Mouse (Mus musculus) liver, adult (tissue): ENCODE results near the gene Cyp19a1.

Experiments
- GATA4 ChIP-seq: IDR thresholded peaks from 2 replicates; pipeline ENCODE4 v1.6.1; 2014; ENCODE audit warnings: mild to moderate bottlenecking, low read length; ENCODE audit not compliant: insufficient replicate concordance

Gene Cyp19a1

DNA sequence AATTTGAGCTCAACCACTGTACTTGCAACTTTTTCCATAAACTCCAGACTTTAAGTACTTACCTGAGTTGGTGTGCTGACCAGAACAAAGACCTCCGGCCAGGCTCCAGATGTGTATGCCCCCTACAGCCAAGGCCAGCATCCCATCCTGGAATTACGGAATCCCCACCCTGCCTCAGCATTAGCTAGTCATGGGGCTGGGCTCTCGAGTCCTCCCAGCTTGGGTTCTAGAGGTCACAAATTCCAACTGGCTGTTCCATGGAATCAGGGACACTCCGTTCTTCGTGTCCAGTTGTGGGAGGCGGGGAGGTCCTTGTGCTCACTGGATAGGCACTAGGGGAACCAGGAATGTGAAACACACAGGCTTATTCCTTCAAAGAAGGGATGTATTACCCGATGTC, at the start of gene Cyp19a1:
Gene Cyp19a1 (minus strand): TSS at position 101 of the 400 bp plus-strand sequence.
- no peak for TF ChIP-seq GATA4

DNA sequence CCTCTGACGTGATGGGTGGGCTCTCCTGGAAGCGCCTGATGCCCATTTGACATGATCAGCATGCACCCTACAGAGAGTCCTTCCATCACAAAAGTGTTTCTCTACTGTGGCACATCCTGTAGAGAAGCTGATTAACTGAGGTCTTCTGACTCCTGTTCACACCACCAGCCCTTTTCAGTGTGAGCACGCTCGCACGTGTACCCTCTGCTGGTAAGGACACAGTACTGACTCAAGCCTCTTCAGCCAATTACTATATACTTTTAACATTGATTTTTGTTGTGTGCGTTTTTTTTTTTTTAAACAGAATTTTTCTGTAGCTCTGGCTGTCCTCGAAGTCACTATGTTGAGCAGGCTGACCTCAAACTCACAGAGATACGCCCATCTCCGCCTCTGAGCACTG, 48.5 kb upstream of the Cyp19a1 start:
- no peak for TF ChIP-seq GATA4

DNA sequence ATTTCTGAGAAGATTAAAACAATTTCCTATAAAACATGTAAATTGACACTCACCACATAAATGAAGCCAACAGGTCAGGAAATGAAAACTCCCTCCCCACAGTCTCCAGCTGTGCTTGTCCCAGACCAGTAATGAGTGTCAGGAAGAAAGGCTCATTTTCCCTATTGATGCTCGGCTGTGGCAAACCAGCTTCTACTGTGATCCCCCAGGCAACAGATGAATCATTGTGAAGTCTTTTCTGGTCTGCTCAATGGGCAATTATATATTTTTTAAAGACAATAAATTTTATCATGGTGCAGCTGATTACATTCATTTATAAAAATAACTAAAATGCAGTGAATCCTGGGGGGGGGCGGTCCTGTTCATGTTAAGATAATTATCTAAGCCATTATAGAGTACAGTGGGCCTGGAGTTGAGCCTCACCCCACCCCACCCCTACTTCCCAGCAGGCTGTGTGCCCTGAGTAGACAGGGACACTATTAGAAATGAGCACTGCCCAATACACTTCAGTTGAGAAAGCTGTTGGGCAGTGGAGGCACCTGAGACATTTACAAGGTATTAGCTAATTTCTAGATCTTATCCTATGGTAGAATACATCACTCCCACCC, 40.9 kb upstream of the Cyp19a1 start:
- no peak for TF ChIP-seq GATA4

DNA sequence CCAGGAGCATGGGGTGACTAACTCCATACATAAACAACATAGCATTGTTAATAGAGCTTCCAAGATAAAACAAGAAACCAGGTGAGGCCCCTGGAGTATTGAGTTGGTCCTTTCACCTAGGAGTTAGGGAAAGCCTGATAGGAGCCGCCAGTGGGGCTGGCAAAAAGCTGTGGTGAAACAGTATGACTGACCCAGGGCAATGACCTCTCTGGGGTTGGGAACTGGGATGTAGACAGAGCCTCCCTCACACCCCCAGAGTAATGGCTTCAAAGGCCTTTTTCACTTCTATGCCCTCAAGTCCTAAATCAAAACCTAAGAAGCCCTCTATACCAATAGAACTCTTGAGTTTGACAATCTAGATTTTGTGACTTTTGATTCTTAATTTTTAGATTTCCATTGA, 40.3 kb upstream of the Cyp19a1 start:
- TF ChIP-seq GATA4: no peak

DNA sequence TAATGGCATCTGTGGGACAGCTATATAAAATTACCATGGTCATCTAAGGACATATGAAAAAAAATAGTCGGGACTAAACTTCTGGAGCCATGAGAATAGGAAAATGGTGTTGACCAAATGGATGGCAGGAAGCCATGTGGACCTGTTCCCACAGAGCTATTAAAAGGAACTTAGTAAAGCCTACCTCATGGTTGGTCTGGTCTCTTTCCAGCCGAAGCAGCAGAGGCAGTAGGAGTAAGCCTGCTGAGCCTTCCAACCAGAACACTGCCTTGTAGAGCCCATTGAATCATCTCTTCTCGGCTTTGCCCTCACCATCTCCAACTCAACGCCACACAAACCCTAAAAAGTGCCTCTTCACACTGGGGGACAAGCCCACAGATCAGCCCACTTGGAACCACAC, 33.3 kb upstream of the Cyp19a1 start:
- TF ChIP-seq GATA4: no peak

DNA sequence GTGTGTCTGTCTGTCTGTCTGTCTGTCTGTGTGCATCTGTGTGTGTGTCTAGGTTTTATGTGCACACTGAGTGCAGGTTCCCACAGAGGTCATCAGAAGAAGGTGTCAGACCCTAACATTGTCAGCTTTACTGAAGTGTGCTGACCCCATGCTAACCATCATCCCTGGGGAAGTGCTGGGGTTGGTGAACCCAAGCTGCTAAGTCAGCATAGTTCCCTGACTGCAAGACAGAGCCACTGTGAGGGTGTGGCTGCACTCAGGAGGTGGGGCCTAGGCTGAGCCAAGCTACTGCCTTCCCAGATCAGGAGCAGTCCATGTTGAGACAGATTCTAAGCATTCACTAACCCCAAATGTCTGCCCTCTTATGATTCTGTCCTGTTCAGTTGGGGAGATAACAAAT, 31.9 kb upstream of the Cyp19a1 start:
- TF ChIP-seq GATA4: no peak

DNA sequence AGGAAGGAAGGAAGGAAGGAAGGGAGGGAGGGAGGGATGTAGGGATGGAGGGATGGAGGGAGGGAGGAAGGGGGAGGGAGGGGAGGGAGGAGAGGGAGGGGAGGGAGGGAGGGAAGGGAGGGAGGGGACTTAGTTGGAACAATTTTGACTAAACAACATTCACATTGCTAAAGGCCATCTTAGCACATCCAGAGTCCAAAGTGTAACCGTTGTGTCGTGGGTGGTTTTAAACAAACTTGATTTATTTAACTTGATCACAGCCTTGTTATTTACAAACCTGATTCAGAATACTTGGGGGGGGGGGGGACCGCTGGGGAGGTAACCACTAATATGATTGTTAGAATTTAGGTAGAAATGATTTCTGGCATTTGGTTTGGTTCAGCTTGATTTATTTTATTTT, 31.5 kb upstream of the Cyp19a1 start:
- no peak for TF ChIP-seq GATA4

DNA sequence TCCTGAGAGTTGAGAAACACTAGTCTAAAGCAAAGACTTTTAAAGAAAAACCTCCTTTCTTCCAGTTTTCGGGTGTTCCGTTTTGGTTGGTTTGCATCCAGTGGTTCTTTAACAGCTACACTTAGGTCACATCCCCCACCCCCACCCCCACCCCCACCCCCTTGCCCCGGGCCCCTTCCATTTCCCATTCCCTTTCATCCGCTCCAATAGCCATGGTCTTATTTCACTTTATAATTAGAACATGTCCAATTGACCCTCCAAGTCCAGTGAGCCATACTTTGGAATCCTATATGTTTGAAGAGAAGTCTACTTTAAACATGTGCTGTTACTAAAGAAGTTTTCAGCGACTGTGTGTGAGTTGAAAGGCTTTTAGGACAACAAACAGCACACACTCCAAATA, 19.9 kb upstream of the Cyp19a1 start:
- TF ChIP-seq GATA4: no peak

DNA sequence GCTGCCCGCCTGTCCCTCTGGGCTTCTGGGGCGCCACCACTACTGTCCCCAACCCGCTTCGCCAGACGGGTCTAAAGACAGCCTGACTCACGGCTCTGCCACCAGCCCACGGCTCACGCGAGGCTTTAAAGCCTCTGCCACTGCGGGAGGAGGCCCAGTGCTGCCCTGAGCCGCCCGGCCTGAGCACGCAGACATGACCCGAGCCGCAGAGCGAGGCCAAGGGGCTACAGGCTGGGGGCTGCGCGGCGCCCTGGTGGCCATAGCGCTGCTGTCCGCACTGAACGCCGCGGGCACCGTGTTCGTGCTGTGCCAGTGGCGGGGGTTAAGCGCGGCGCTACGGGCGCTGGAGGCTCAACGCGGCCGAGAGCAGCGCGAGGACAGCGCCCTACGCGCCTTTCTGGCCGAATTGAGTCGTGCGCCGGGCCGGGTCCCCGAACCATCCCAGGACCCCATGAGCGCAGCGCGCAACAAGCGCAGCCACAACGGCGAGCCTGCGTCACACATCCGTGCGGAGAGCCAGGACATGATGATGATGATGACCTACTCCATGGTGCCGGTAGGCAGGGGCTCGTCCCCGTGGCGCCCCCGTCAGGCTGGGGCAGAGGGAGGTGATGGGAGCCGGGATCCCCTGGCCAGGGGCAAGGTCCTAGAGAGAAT, 18.5 kb upstream of the Cyp19a1 start, which contains the start of gene Gldn:
Gene Gldn (plus strand): TSS at position 156 of the 657 bp plus-strand sequence.
- TF ChIP-seq GATA4: no peak

DNA sequence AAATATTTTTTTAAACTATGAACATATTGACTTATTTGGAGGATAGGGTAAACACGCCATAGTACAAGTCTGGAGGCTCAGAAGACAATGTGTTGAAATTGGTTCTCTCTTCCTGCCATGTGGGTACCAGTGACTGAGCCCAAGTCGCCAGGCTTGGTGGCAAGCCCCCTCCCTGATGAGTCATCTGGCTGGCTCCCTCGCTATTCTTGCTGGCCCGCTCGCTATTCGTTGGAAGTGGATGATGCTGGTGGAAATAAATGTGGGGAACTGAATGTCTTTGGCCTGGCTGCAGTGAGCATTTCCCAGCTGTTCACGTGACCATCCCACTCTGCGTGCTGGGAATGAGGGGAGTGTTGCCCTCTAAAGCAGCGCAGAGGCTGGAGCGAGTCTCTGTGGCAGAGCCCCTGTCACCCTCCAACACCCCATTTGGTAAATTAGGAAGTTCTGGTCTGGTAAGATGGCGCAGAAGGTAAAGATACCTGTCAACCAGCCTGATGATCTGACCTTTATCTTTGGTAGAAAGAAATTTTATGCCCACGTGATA, 11.2 kb upstream of the Cyp19a1 start:
- TF ChIP-seq GATA4: no peak

DNA sequence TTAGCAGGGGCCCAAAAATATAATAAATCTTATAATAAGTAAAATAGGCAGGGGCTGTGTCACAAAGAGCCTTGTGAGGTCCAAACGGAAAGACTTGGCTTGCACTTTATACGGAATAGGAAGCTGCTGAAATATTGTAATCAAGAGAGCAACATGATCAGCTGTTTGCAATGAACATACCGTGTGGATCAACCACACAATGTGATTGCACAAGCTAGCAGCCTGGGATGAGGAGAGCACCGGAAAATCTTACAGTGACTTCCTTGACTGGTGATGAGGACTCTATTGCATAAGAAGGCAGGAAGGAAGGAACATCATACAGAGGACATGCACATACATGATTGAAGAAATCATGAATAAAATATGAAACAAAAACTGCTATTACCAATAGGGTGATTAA, 7.4 kb upstream of the Cyp19a1 start:
- TF ChIP-seq GATA4: no peak

DNA sequence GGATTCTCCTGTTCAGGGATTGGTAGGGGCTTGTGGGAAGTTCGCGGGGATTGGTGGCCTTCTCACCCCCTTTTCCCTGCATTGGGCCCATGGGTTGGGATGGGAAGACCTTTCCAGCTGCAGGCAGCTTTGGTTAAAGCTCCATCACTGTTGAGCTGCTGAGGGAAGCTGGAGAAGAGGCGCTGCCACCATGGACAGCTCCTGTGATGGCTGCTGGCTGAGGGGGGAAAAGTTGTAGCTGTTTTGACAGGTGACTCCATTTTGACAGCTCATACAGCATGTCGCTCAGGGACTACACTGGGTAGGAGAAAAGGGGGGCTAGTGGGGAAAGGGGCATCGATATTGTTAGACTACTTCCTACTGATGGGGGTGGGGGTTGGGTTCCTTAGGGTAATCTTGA, 3.0 kb upstream of the Cyp19a1 start:
- no peak for TF ChIP-seq GATA4

DNA sequence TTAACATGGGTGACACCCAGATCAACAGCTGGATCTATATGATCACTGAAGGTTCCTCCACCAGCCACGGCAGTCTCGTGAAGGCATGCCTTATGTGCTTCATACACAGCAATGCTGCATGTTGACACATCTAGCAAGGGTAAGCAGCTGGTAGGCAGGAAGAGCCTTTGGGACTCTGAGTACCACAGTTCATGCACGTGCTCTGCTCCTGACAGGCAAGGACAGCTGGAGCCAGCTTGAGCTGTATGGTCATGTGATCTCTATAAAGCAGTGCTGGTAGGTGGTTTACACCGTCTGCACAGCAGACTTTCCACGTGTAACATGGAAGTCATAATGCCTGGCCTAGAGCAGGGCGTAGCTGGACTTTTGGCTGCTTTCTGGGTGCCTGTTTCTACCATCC, 2.1 kb upstream of the Cyp19a1 start:
- TF ChIP-seq GATA4: no peak

DNA sequence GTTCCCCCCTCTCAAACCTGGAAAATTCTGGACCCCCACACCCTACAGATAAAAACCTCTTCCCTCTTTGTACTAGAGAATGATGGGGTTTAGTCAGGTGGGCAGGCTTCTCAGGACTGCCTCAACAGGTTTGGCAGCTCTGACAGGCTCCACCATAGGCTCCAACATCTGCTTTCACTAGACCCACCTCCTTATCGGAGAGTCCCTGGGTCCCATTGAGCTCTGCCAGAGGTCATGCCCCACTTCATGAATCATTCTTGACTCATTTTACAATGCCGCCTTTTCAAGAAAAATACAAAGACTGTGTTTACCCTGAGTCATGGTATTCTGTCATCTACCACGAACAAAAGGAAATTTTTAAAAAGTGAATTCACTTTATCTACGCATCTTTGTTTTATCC, 3.2 kb downstream of the Cyp19a1 start:
- TF ChIP-seq GATA4: no peak

DNA sequence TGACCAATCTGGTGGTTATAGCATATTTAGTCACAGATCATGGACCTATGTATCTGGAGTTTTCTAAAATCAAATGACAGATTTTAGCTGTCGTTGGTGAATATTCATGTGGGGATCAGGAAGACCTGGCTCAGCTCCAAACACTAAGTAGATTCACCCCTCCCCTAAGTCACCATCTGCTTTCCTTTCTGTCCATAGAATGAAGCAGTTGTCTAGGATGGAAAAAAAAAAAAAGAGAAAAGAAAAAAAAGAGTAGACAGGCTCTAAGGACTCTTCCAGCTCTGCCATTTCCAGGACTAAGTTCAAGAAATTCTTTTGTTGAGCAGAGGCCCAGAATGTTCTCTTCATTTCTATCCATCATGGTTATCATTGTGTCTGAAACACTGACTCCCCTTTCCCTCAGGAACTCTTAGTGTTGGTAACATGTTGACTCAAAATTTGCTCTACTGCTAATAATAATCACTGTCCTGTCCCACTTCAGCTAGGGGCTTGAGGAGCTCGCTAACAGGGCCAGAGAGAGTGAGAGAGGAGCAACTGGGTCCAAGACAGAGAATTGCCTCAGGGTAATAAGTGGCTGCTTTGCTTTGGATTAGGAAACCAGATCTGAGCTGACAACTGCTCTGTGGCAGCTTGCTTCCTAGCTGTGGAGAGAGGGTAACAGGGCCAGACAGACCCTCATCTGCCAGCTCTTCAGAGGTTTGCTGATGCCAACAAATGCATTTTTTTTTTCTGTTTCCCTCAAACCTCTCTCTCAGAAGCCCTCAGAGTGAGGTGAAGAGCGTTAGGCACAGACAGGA, 22.8 kb downstream of the Cyp19a1 start:
- TF ChIP-seq GATA4: no peak

DNA sequence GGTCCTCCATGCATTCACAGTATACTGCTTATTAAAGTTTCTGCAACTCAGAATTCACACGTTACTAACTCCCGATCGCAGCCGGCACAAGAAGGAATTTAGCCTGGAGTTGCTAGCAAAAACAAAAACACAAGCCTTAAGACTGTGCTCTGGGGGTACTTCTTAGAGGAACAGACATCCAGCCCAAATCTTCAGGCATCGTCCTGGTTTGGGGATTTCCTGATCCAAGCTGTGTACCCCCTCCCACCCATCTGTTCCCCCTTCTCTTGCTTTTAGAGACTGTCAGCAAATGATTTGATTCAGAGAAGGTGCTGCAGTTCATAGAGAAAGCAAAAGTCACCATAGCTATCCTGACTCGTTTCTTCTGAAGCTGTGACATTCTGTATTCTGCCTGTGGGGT, 40.3 kb downstream of the Cyp19a1 start:
- no peak for TF ChIP-seq GATA4
